Mouse (Mus musculus) lung, embryonic 16.5 days (tissue): ENCODE data around the gene Crybb1. TPM values are rescaled to one million over a fixed set of nuclear protein-coding genes. Genes with fewer than 3 reads are reported as not detected.

ENCODE experiments used
- ATAC-seq: fragments of 200-750 bp; cut with Nextera tagmentation; 2 replicates; pipeline ENCODE4 v1.8.0; 2017; ENCODE audit warnings: low read depth, mild to moderate bottlenecking, moderate library complexity
- H3K27ac ChIP-seq: fragments of 300-500 bp; sonication (generic); 2 replicates; pipeline ENCODE4 v1.5.1; 2014; ENCODE audit warnings: mild to moderate bottlenecking, control low read depth, low read length
- H3K27me3 ChIP-seq: fragments of 300-500 bp; sonication (generic); 2 replicates; pipeline ENCODE4 v1.6.1; 2014; ENCODE audit warnings: low read depth, low read length, mixed read lengths; ENCODE audit not compliant: control insufficient read depth, insufficient read depth
- H3K36me3 ChIP-seq: fragments of 300-500 bp; sonication (generic); 2 replicates; pipeline ENCODE4 v1.6.1; 2014; ENCODE audit warnings: low read length; ENCODE audit not compliant: control insufficient read depth, insufficient read depth
- H3K4me1 ChIP-seq: fragments of 300-500 bp; sonication (generic); replicated peaks from 2 replicates; pipeline ENCODE4 v1.6.1; 2014; ENCODE audit warnings: low read length, mixed read lengths; ENCODE audit not compliant: control insufficient read depth, insufficient read depth
- H3K4me2 ChIP-seq: fragments of 300-500 bp; sonication (generic); 2 replicates; pipeline ENCODE4 v1.6.1; 2014; ENCODE audit warnings: low read depth, low read length, control low read depth
- H3K4me3 ChIP-seq: fragments of 300-500 bp; sonication (generic); 2 replicates; pipeline ENCODE4 v1.5.1; 2014; ENCODE audit warnings: mild to moderate bottlenecking, low read length, control low read depth
- H3K9ac ChIP-seq: fragments of 300-500 bp; sonication (generic); 2 replicates; pipeline ENCODE4 v1.6.1; 2014; ENCODE audit warnings: low read length, control low read depth
- H3K9me3 ChIP-seq: fragments of 300-500 bp; sonication (generic); 2 replicates; pipeline ENCODE4 v1.6.1; 2016; ENCODE audit warnings: low read length; ENCODE audit not compliant: control insufficient read depth
- WGBS: fragments of 180-500 bp; shearing (Covaris S2); extraction: QIAGEN DNeasy Blood & Tissue Kit; methylation state at CpG from one replicate; pipeline ENCODE4 v1.1.7; 2014; 5-methylcytosine and 5-hydroxymethylcytosine counted together
- polyA plus RNA-seq: library from polyadenylated mRNA; unstranded; fragments of >200 nt; fragmentation: Nextera tagmentation; extraction: Ambion mirVana; gene quantifications from 2 replicates; pipeline ENCODE4 v1.2.1, GENCODE M21; 2015

Crybb1 gene
- polyA plus RNA-seq, 1 experiment from 2014 or later, result 3.5 TPM

DNA sequence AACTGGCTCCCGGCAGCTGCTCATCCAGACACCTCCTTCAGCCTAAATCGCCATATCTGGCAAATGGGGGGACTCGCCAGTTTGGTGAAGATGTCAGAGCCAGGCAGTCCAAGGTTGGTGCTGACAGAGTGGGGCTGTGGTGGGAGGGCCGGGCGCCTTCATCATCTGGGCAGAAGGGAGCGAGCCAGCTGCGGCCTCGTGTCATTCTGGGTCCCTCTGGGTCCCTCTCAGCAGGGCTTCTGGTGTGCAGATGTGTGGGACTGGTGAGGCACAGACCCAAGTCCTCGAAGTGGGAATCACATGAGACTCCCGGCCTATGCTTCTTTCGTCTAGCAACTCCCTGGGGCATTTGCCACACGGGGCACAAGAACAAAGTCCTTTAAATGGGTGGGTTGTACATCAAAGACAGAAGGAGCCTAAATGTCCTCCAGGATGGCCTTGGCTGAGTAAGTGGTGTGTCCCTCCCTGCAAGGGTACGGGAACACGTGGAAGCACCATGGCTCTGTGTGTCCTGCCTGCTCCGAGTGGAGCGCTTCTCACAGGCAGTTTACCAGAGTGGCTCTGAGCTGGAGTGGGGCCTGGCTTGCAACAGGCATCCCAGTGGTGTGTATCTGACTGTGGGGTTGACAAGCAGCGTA is 36.8 kb downstream of the Crybb1 start:
- Histone ChIP-seq H3K9ac (no peak overlapping the region), H3K4me3 (no peak overlapping the region), H3K27ac (no peak overlapping the region), H3K4me2 (no peak overlapping the region), H3K36me3 (no peaks in the 10 kb centered on the region), H3K27me3 (no peaks in the 10 kb centered on the region), H3K9me3 (no peaks in the 10 kb centered on the region), H3K4me1 (peaks cover 24% of the 10 kb centered on the region)
- ATAC-seq, result no peak
- WGBS, result 79% methylated on average over 17 of the region's 17 CpGs

DNA sequence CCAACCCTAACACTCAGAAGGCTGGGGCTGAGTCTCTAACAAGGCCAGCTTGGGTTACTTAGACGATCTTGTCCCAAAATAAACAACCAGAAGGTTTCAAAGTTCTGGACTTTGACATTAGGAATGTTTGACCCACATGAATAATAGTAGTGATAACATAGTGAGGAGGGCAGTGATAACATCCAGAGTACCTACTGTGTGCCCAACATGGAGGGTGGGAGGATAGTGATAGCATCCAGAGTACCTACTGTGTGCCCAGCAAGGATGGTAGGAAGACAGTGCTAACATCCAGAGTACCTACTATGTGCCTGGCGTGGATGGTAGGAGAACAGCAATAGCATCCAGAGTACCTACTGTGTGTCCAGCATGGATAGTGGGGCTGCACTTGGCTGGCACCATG is 38.2 kb downstream of the Crybb1 start:
- no peak overlapping the region for H3K27ac ChIP-seq
- H3K9ac ChIP-seq, result no peak overlapping the region
- H3K36me3 ChIP-seq, result no peaks in the 10 kb centered on the region
- H3K4me1 ChIP-seq, result peaks cover 24% of the 10 kb centered on the region
- 53% methylated on average over 2 of the region's 2 CpGs for WGBS
- no peaks in the 10 kb centered on the region for H3K9me3 ChIP-seq
- ATAC-seq, result no peak
- no peaks in the 10 kb centered on the region for H3K27me3 ChIP-seq
- H3K4me3 ChIP-seq, result no peak overlapping the region
- no peak overlapping the region for H3K4me2 ChIP-seq

DNA sequence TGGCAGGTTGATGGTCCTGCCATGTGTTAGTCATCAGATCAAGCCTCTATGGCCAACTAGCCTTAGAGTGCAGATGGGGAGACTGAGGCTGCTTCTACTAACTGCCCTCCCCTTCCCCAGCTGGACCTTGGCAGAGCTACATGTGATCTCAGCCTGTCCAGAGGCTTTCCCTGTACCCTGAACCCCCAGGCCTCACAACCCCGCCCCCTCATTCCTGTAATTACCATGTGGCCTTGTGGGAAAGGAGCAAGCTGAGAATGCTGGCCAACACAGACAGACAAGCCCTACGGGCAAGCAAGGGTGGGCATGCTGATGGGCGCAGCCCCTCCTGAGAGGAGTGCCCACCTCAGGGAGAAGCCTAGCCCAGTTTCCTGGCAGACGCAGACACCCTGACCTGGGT is 39.1 kb downstream of the Crybb1 start:
- Histone ChIP-seq H3K4me3 (no peak overlapping the region), H3K9me3 (no peaks in the 10 kb centered on the region), H3K4me2 (no peak overlapping the region), H3K27me3 (no peaks in the 10 kb centered on the region), H3K27ac (no peak overlapping the region), H3K4me1 (peaks cover 25% of the 10 kb centered on the region), H3K9ac (no peak overlapping the region), H3K36me3 (no peaks in the 10 kb centered on the region)
- no peak for ATAC-seq
- 79% methylated on average over 4 of the region's 4 CpGs for WGBS

DNA sequence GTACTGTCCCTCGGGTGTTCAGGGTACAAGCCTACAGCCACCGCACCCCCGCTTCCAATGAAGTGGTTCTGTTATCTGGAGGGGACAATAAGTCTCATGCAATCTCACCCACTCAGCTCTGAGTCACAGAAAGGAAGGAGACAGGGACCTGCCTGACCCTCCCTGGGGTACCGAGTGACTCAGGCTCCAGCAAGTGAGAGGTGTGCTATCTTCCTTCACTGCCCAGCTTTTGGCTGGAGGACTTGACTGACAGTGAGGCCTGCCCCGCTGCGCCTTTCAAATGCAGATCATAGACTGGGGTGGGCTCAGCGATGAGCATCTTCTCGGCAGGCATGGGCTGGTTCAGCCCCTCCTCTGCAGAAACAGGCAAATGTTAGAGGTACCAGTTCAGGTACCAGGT is 39.5 kb downstream of the Crybb1 start:
- peaks cover 21% of the 10 kb centered on the region for H3K4me1 ChIP-seq
- no peak overlapping the region for H3K4me3 ChIP-seq
- H3K9me3 ChIP-seq, result no peaks in the 10 kb centered on the region
- no peak overlapping the region for H3K27ac ChIP-seq
- H3K4me2 ChIP-seq, result no peak overlapping the region
- no peaks in the 10 kb centered on the region for H3K27me3 ChIP-seq
- no peak for ATAC-seq
- H3K9ac ChIP-seq, result no peak overlapping the region
- WGBS, result 63% methylated on average over 8 of the region's 8 CpGs
- H3K36me3 ChIP-seq, result no peaks in the 10 kb centered on the region

DNA sequence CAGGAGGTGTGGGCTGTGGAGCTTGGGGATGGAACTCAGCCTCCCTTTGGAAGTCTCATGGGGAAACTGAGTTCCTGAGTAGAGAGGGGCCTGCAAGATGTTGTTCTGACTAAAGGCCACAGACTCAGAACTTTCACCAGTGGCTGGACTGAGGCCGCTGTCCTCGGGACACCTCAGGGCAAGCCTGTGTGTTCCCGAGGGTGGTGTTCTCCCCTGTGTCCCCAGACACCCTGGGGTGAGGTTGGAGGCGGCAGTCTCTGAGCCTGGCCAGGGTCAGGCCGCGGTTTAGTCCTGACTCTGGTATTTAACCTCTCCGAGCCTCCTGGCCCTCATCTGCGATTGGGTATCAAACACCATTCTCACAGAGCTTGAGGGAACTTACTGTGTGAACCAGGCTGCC is 39.9 kb downstream of the Crybb1 start:
- no peak for ATAC-seq
- H3K4me1 ChIP-seq, result peaks cover 21% of the 10 kb centered on the region
- H3K27me3 ChIP-seq, result no peaks in the 10 kb centered on the region
- WGBS, result 66% methylated on average over 8 of the region's 8 CpGs
- H3K4me2 ChIP-seq, result no peak overlapping the region
- H3K9me3 ChIP-seq, result no peaks in the 10 kb centered on the region
- no peak overlapping the region for H3K9ac ChIP-seq
- no peak overlapping the region for H3K27ac ChIP-seq
- H3K36me3 ChIP-seq, result no peaks in the 10 kb centered on the region
- no peak overlapping the region for H3K4me3 ChIP-seq

DNA sequence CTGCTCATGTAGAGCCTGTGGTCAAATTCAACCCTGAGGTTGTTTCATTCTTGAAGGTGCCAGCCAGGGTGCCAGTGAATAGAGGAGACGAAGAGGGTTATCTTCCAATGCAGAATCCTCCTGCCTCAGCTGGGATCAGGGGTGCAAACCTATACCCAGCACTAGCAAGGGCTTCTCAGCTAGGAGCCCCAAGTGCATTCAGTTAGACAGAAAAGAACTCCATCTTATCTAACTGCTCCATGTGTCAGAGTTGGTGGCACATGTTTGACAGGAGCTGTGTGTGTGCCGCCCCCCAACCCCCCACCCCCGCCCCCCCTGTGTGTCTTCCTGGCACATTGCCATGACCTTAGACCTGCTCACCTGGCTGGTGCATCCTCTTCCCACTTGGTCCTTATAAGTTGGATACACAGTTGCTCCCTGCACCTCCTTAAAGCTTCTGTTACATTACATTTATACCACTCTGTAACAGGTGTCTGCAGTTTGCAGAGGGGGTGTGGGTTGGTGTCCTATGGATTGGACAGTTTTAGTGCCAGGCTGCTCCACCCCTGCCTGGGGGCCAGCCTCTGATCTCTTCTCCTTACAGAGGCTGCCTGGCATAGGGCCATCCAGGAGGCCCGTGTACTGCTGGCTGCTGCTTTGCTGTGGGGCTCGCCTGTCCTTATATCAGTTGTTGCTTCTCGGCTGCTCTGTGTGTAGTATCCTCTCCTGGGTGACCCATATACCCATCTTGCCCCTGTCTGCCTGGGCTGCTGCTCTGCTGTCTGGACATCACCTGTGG is 41.0 kb downstream of the Crybb1 start:
- H3K27ac ChIP-seq, result peak overlapping the region; percentile 26
- H3K27me3 ChIP-seq, result no peaks in the 10 kb centered on the region
- no peak overlapping the region for H3K4me2 ChIP-seq
- peaks cover 21% of the 10 kb centered on the region for H3K4me1 ChIP-seq
- no peak overlapping the region for H3K4me3 ChIP-seq
- H3K36me3 ChIP-seq, result no peaks in the 10 kb centered on the region
- ATAC-seq, result no peak
- H3K9me3 ChIP-seq, result no peaks in the 10 kb centered on the region
- no peak overlapping the region for H3K9ac ChIP-seq
- WGBS, result 47% methylated on average over 6 of the region's 6 CpGs

DNA sequence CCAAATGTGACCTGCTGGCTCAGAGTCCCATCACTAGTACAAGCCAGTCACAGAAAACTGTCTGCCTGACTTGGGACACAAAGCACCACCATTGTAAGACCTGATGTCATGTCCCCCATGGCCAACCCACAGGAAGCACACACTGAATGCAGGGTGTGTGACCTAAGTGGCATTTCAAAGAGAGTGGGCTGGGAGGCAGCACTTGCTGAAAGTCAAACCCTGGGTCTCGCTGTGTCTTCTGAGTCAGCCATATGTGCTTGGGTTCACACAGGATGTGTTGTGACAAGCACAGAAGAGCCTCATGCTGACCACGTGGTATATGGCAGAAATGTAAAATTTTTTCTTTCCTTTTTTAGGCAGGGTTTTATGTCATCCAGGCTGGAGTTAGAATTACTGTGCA is 41.6 kb downstream of the Crybb1 start:
- no peak overlapping the region for H3K4me2 ChIP-seq
- no peaks in the 10 kb centered on the region for H3K36me3 ChIP-seq
- no peak for ATAC-seq
- 65% methylated on average over 2 of the region's 2 CpGs for WGBS
- H3K4me1 ChIP-seq, result peaks cover 21% of the 10 kb centered on the region
- H3K27me3 ChIP-seq, result no peaks in the 10 kb centered on the region
- H3K9ac ChIP-seq, result no peak overlapping the region
- peak overlapping the region; percentile 26 for H3K27ac ChIP-seq
- H3K9me3 ChIP-seq, result no peaks in the 10 kb centered on the region
- no peak overlapping the region for H3K4me3 ChIP-seq

DNA sequence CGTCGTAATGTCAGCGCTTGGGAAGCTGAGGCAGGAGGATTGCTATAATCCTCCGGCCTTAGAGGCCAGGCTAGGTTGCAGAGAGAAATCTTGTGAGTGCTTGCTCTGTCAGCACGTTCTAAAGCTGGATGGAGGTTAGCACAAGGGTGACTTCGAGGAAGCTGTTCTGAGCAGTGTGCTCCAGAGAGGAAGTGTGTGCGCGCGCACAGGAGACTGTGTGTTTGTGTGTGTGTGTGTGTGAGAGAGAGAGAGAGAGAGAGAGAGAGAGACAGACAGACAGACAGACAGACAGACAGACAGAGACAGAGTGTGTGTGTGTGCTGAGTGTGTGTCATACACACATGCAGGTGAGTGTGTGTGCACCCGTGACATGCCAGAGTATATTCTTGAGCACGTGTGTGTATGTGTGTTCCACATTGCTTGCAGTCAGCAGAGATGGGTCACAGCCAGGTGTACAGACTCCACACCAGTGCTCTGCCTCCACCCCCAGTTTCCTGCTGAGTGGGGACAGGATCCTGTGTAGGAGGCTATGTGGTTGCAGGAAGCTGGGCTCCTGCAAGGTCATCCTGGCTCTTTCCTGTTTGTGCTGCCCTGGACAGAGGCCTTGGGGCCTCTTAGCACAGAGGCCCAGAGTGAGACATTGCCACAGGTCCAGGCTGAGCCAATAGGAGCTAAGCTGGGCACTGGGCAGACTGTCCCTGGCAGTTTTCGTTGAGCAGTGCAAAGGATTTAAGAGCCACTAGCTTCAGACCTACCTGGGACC is 42.8 kb downstream of the Crybb1 start:
- Histone ChIP-seq H3K4me1 (peaks cover 21% of the 10 kb centered on the region), H3K27ac (peak overlapping the region; percentile 81), H3K4me3 (no peak overlapping the region), H3K4me2 (0 out of 2 replicates have a peak overlapping the region, but pooled peaks have one; percentile 6), H3K9me3 (no peaks in the 10 kb centered on the region), H3K9ac (no peak overlapping the region), H3K27me3 (no peaks in the 10 kb centered on the region), H3K36me3 (no peaks in the 10 kb centered on the region)
- 72% methylated on average over 12 of the region's 12 CpGs for WGBS
- ATAC-seq, result peak; percentile 82

DNA sequence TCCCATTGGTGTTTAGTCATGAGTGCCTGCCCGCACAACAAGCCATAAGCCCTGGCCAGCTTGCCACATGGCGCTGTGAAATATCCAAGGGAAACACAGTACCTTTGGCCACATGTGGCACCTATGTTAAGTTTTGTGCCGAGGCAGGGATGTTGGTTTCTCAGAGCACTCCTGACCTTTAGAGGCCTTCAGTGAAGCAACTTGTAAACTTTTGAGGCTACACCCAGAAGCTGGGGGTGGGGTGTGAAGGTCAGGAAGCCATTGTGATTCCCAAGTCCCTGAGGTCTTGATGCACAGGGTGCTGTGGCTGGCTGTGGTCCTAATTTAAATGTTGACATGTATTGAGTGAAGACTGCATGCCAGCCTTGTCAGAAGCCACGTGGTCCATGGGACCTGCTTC is 43.8 kb downstream of the Crybb1 start:
- peaks cover 21% of the 10 kb centered on the region for H3K4me1 ChIP-seq
- peaks cover 3% of the 10 kb centered on the region; the same call in 1 of the 2 replicates for H3K36me3 ChIP-seq
- no peaks in the 10 kb centered on the region for H3K9me3 ChIP-seq
- whole genome bisulfite sequencing, result 71% methylated on average over 4 of the region's 4 CpGs
- H3K27me3 ChIP-seq, result no peaks in the 10 kb centered on the region
- no peak for ATAC-seq
- H3K9ac ChIP-seq, result no peak overlapping the region
- H3K27ac ChIP-seq, result peak overlapping the region; percentile 81
- H3K4me3 ChIP-seq, result no peak overlapping the region
- H3K4me2 ChIP-seq, result no peak overlapping the region
